Mouse (Mus musculus) gastrocnemius, postnatal 4 days (tissue): ENCODE results near the gene Gm42906. TPM values are rescaled to one million over a fixed set of nuclear protein-coding genes. Genes with fewer than 3 reads are reported as not detected.

Experiments used
- DNase-seq, 2 experiments: peaks; one replicate each; pipeline ENCODE4 v3.0.0; 2021 to 2022; ENCODE audit warnings: low spot score in 2 of 2, mixed read lengths in 2 of 2
- total RNA-seq, 2 experiments: library from RNA; stranded (reverse); gene quantifications; 2 replicates each; pipeline ENCODE4 v1.2.3; 2021

The Gm42906 gene
- total RNA-seq, 2 experiments from 2014 or later = not detected

DNA sequence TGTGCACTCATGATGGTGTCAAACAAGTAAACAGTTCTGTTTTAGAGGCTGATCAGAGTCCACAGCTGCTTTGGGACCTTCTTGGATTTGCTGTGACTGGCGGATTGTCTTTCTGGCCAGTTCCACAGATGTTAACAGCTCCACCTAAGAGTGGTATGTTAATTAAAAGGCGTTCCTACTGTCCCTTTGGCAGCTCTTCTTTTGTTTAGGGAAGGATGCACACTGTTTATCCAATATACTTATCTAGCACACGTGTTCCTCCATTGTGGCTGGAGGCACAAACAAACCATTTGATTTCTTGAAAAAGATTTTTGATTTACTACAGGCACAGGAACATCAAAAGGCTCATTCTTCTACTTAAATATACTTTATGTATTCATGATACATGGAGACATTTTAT is 351.0 kb downstream of the Gm42906 start:
- no peak for DNase-seq

DNA sequence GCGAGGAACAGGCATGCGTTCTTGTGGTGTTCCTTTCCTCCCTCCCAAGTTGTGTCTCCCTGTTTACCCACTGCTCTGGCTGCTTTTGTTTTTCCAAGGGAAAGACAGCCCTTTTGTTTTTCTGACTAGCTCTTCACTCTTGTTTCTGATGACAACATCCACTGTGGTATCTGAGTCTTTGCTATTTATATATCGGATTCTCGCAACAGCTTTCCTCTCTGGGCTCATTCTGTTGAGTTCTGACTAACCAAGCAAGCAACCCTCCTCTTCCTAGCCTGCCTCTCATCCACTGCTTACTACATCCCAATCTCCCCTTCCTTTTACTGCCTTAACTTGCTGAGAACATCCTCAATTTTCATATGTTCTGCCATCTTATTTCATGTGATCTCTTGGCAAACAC is 353.7 kb downstream of the Gm42906 start:
- no peak for DNase-seq

DNA sequence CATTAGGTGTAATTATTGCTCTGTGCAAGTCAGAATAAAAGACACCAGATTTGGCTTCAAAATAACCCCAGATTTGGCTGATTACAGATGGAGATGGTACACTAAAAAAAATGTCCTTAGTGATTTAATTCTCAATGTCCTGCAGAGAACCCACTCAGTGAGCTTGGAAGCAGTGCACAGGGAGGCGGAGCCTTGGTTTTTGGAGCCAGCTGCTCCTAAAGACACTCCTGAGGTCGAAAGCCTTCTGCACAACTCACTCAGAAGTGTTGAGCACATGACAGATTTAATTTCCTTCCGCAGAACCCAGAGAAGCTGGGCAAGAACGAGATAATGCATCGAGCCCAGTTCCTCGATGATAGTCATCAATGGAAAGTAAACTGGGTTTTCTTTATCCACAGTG is 356.5 kb downstream of the Gm42906 start:
- DNase-seq = no peak

DNA sequence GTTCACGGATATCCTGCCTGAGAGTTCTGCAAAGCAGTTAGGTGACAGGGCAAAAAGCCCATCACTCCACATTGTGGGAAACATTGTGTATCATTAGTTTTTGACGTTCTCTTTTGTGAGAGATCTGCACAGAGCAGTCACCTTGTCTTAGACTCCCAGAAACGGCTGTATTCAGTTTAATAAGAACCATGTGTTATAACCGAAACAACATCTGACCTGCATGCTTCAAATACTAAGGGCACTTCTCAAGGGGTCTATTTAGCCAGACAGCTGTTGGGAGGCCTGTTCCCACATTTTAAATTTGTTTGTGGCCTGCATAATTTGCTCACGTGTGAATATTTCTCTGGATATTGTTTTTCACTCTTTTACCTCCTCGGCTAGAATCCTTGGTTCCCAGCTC is 357.1 kb downstream of the Gm42906 start:
- no peak for DNase-seq

DNA sequence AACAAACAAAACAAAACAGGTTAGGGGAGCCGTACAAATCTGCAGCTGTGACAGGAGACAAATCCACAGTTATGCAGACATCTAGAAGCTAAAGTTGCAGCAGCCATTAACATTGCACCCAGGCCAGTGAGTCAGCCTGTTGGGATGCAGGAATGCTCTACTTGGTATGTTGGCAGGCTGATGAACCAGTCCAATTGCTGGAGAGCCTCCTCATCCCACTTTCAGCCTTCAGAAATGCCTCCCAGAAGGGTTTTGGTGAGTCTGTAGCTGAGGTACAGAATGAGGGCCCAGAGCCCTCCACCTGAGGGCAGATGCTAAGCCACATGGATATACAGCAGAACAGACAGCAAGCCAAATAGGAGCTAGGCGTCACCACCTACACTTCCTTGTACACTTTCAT is 358.4 kb downstream of the Gm42906 start:
- no peak for DNase-seq

DNA sequence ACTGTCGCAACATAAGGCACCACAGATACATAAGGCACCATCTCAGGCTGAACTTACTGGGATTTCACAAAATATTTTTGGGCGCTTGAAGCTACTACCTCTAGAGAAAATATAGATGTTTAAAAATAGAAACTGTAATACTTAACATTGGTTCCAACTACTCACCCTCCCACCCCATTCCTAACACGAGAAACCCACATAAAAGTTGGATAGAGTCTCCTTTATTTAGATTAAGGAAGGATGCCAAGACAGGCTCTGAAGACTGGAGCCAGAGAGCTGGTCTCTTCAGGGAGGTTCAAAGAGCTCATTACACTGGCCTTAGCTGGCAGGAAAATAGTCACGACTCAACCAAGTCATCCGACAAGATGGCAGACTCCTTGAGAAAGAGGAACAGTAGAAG is 361.9 kb downstream of the Gm42906 start:
- no peak for DNase-seq

DNA sequence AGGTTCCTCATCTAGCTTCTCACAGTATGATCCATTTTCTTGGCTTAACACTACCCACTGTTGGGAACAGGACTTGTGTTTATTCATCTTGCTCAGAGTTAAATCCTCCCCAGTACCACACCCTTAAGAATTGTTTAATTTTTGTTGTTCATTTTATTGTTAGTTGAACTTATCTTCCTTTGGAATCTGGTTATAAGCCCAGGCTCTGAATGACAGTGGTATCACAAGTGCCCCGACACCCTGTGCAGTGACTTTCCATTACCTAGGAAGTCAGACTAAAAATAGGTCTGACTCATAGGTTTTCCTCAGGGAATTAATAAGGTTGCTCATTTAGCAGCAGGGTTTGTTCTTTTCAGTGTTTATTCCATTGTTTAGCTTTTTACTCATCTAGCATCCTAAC is 362.7 kb downstream of the Gm42906 start:
- DNase-seq = no peak

DNA sequence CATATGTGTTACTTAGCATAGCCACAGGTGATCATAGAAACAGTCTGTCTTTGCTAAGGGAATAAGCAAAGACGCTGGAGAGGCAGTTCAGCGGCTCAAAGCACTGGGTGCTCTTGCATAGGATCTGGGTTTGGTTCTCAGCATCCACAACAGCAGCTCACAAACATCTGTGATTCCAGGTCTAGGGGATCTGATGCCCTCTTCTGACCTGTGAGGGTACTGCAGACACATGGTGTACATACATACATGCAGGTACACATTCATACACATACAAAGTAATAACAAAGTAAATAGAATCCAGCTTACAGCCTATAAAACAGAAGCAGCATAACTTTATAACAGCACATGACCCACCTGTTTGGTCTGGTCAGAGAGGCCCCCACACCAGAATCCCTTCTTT is 366.0 kb downstream of the Gm42906 start:
- no peak for DNase-seq

DNA sequence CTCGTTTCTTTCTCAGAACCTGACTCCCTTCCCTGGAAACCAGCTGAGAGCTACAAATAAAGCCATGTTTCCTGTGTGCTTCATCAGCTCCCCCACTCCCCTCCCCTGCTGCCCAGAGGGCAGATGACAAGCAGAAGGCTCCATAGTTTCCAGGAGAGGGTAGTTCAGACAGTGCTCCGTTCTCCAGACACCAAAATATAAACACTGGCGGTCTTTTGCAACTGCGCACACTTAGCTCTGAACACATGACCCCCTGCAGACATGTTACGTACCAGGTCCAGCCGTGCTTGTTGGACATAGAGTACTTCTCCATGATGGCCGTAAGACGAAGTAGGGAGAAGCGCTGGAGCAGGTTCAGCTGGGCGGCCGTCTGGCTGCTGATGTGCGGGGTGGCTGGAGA is 367.5 kb downstream of the Gm42906 start:
- DNase-seq = no peak

DNA sequence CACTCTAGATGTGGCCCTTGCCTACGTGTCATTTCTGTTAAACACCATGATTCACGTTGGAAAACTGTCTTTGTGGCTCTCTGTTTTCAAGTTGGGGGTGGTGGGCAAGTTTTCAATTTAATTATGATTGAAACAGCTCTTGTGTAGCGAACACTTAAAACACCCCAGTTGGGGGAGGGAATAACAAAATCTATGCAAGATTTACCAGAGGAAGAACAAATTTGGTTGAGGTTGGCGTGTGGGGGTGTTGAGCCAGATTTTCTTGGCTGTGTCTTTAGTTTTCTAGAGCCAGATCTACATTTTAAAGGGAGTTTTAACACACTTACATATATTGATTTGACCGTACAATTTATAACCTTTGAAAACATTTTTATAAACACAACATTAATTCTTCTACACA is 368.2 kb downstream of the Gm42906 start:
- DNase-seq = no peak

DNA sequence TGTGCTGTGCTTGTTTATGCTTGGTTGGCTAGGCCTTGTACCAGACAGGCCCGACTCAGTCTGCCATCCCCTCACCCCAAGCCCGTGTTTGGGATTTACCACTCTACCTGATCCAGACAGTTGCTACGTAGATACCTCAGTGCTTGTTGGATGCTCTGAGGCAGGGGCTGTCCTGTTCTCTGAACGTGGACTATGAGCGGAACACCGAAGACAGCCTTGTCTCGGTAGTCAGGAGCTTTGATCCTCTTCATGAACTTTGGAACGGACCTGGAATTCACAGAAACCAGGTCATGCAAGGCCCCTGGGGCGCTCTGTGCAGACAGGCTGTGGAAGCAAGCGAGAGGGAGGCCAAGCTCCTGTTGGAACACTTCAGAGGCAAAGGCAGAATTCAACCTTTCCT is 368.6 kb downstream of the Gm42906 start:
- no peak for DNase-seq

DNA sequence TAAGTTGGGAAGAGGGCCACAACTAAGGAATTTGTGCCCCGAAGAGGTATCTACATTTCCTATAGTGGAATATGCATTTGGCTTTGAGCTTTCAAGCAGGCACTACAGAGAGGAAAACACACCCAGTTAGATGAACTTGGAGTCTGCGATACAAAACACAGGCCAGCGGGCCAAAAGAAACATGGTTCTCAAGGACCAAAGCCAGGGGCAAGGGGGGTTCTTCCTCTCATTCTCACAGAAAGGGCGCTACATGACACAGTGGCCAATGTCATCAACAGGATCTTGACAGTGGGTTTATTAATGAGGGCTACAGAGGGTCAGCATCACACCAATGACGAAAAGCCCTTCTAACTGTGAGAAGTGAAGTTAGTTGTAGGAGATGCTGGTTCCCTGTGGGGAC is 370.2 kb downstream of the Gm42906 start:
- DNase-seq = no peak

DNA sequence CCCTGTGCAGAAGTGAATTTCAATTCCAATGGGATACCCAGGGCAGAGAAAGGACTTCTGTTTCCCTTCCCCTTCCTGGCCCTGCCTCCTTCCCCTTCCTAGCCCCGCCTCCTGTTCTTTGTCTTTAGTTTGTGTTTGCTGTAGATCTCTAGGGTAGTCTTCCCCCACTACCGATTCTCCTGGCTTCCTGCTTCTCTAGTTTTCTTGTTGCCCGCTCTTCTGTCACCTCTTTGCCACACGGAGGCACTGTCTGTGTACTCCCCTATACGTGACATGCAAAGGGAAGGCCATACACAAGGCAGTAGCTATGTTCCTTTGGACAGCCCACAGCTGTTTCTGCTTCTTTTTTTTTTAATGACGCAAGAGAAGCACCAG is 371.1 kb downstream of the Gm42906 start:
- no peak for DNase-seq

DNA sequence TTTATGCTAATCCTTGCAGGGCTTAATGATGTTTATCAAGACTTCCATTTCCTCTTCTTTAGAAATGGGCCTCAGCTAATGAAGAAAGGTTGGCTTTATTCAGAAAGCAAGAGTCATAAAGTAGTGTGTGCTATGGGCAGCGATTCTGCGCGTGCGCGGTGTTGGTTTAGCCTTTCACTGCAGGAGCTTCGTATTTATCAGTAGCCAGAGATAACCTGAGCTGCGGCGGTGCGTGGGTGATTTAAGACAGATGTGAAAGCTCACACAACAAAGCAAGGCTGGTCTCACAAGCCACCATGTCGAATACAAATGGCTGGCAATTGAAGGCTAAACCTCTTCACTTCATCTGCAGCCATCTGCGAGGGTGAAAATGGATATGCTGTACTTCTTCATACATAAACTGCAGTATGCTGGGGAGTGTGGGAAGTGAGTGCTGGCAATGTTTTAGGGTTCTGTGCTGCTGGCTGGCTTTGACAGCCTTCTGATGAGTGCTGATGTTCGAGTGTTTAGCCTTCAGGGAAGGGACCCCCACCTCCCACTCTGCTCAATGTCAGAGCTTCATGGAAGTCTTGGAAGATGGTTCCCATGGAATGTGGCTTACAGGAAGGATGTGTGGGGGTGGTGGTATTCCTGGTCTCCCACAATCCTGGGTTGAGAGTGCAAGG is 371.6 kb downstream of the Gm42906 start:
- DNase-seq = no peak

DNA sequence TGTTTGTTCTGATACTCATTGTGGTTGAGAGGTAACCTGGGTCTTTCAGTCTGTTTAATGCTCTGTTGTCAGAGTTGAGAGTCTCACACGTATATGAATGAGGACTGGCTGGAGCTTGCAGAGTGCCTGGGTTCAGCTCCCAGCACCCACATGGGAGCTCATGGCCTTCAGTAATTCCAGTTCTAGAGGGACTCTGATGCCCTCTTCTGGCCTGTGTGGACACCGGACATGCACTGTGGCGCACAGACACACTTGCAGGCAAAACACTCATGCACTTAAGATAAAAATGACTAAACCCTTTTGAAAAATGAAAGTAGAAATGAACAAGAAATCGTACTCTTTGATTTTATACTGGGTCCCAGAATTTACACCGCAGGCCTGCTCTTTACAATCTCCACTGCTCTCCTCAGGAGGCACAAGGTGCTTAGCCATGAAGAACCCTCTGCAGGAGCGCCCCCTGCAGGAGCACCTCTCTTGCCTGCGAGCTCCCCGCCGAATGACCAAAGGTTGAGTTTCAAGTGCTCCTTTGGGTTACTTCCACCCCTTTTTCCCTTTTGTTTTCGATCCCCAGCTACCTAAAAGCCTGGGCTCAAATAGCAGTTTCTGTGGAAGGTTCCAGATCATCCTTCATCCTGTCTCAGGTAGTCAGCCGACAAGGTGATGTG is 372.4 kb downstream of the Gm42906 start:
- DNase-seq = no peak

DNA sequence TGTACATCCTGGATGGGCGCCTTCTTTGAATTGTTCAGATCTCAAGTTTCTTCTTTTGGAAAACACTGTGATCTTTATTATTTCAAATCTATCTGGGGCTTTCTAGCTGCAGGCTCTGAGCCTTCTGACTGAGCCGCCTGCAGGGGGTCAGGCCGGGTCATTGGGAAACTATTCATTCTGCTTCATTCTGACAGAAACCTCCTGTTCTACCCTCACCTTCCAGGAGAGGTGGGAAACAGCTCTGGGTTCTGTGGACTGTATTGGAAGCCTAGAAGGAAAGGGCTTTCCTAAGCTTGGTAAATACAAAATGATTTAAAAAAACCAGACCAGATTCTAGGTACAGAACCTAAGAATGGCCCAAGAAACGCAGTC is 373.2 kb downstream of the Gm42906 start:
- no peak for DNase-seq

DNA sequence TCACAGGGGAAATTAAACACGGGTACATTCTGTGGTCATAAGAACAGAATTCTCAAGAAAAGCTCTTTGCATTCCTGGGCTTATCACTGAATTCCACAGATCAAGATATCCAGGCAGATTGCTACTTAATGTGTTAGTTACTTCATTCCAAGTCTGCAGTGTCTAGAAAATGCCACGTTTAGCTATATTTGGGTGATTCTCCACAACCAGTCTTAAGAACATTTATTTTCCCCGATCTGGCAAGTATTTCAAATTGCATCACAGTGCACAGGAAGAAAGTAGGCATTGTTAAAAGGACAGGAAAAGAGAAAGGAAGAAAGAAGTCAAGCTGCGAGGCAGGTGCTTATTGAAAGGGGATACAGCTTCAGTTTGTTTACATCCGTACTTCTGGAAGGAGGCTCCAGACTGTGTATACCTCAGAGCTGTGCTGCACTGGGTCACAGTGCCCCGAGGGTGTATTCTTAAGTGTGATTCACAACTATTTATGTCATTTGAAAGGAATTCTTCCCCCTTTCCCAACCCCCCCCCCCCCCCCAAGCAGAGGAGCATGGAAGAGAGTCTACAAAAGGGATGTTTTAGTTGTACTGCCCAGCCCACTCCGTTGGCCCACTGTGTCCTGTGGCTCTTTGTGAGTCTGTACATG is 373.7 kb downstream of the Gm42906 start:
- DNase-seq = no peak

DNA sequence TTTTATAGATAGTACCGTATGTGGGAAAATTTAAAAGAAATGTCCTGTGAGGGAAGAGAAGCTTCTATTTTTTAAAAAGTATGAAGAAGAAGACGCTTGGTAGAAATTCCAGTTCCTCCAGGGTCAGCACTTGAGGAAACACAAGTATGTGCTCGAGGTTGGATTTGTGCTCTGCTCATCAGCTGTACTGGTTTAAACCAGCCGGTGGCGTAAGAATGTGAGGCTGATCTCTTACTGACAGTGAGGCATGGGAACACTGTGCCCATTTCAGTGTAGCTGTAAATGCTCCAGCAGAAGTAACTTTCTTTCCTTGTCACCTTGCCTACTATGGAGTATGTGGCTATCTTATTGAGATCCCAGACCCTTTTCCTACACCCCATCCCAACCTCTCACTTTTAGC is 374.8 kb downstream of the Gm42906 start:
- no peak for DNase-seq

DNA sequence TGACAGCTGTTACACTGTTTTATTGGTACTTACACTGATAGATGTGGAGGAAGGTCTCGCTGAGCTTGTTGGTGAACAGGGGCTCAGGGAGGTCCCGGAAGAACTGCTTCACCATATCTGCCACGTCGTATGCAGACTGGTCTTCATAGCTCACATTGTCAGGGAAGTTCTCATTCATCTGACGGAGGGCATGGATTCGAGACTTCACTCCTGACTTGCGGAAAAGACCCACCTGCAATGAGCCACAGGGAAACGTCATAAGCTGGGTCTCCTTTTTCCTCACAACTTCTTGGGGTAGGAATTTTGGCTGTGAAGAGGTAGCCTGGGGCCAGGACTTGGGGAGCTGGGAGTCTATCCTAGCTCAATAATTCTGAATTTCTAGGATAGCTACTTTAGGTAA is 375.6 kb downstream of the Gm42906 start:
- DNase-seq = no peak

DNA sequence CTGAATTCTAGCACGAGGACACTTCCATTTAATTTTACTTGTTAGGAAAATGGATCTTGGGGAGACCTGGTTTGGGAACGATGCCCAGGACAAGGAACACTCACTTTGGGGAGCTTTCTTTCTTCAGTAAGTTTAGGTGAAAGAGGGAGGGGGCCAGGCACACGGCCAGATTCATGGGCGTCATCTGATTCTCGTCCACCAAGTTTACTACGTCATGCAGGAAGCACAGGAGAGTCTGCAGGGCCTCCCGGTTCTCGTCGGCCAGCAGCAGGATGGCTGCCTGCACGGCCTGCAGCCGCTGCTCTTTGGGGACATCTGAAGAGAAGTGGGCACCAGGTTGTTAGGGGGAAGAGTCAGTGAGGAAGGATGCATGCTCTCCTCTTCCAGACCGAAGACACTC is 380.5 kb downstream of the Gm42906 start:
- no peak for DNase-seq

DNA sequence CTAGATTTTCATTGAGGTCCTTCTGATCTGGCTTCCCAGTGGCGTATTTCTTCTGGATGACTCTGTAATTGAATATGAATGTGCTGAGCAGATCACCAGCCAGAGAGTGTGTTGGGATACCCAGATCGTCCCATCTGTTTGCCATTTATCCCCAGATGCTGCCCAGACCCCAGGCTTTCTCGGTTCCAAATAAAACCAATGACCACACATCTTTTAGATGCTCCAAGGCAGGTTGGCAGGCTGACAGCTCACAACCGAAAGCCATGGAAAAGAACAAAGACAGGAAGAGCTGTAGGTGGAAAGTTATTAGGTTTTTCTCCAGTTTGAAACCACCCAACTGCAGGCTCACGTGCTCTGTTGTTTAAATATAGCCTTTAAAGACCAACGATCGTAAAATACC is 381.0 kb downstream of the Gm42906 start:
- peak in 1 of 2 experiments; percentile 69 for DNase-seq

DNA sequence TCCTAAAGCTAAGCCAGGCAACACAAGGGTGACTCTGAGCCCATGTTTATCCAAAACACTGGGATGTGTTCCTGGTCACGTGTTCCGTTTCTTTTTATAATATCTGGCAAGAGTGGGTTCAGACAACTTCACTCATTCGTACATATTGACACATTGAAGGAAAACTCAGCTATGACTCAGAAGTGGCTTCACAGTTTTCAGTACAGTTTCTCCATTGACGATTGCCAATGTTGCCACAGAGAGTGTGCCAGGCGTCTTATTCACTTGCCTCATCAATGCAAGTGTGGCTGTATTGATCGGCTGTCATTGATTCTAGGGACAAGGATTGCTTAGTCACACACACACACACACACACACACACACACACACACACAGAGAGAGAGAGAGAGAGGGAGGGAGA is 381.8 kb downstream of the Gm42906 start:
- no peak for DNase-seq

DNA sequence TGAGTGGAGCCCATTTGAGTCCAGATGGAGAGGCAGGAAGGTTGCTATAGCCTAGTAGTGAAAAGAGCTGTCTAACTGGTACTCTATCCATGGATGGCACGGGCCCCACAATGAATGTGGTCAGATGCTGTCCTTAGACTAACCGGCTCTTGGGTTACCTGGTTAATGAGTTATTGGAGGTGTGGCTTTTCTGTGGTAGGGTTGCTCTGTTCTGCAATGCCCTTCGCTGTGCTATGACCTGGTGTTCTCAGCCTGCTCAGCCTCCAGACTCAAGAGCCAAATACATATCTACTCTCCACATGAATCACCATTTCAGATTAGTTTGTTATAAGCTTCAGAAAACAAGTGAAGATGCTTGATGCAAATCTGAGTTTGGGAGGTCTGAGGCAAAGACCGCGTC is 385.1 kb downstream of the Gm42906 start:
- DNase-seq = no peak
